Mouse (Mus musculus) olfactory bulb, adult 2 months (tissue): ENCODE data around the gene Gm10203.

Experiments
- CTCF ChIP-seq: fragments of 200-500 bp; IDR thresholded peaks from 2 replicates; pipeline ENCODE4 v1.5.1; 2012; ENCODE audit warnings: low read depth, mild to moderate bottlenecking, low read length, moderate library complexity; ENCODE audit not compliant: insufficient read depth
- POLR2A ChIP-seq: fragments of 200-500 bp; IDR thresholded peaks from 2 replicates; pipeline ENCODE4 v1.6.1; 2012; ENCODE audit warnings: mild to moderate bottlenecking, low read depth, low read length, moderate library complexity; ENCODE audit not compliant: insufficient read depth

DNA sequence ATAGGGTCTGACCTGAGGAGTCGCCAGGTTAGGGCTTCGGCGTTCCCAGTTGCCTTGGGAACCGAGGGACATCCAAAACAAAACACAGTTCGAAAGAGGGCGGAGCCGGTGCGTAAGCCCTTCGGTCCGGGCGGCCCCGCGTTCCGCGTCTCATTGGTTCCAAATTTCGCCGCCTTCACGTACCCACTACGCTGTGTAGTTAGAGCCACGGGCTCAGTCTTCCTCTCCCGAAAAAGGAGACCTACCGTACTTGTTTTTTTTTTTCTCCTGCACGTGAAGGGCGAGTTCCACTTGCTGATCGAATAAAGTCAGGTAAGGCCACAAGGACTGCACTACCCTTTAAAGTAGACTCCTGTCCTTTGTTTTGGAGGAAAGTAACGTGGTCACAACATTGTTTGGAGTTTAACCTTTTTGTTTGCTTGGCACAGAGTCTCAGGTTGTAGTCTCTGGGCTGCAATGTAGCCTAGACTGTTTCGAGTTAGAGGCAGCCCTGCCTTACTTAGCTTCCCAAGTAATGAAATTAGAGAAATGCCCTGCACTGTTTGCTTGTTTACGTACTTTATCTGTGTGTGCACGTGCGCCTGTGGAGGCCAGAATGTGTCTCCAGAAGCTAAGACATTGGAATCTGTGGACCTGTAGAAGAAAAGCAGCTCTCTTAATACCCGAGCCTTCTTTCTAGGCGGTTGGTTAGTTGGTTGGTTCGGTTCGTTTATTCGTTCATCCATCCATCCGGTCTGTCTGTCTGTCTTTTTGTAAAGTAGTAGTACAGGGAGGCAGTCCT, 11.6 kb downstream of the Gm10203 start:
- TF ChIP-seq CTCF (no peak), POLR2A (no peak)
